Mouse (Mus musculus) liver, postnatal 0 days (tissue): ENCODE results near the gene Zfp940.
"Not testable (repeated sequence)": the region's sequence is repeated elsewhere in the genome, so short reads cannot be mapped to it uniquely, and the experiment has no call there.

Experiments
- CTCF ChIP-seq: sonication (generic); IDR thresholded peaks from 2 replicates; pipeline ENCODE4 v1.5.1; 2016; ENCODE audit warnings: antibody characterized with exemption, low read depth
- EP300 ChIP-seq: IDR thresholded peaks from 2 replicates; pipeline ENCODE4 v1.6.1; 2016; ENCODE audit warnings: antibody characterized with exemption, low read depth, mild to moderate bottlenecking

GRCm38 (mm10) chr7:29877561-29877960 lies 24.1 kb upstream of the Zfp940 start:
- TF ChIP-seq EP300, CTCF: not testable (repeated sequence)
